Mouse (Mus musculus) bone marrow macrophage, adult 2 months (primary cell): ENCODE measurements around the gene Mroh2a. TPM values are rescaled to one million over a fixed set of nuclear protein-coding genes. Genes with fewer than 3 reads are reported as not detected.

Source experiments
- H3K27ac ChIP-seq: 2 replicates; pipeline ENCODE4 v1.5.1; 2012; ENCODE audit warnings: low read depth, low read length; ENCODE audit not compliant: insufficient read depth
- H3K4me1 ChIP-seq: 2 replicates; pipeline ENCODE4 v1.6.1; 2012; ENCODE audit warnings: low read length; ENCODE audit not compliant: control insufficient read depth, insufficient read depth
- H3K4me3 ChIP-seq: 2 replicates; pipeline ENCODE4 v1.5.1; 2012; ENCODE audit warnings: mild to moderate bottlenecking, low read length, moderate library complexity; ENCODE audit not compliant: insufficient read depth
- CTCF ChIP-seq: IDR thresholded peaks from 2 replicates; pipeline ENCODE4 v1.5.1; 2012; ENCODE audit warnings: low read depth, mild to moderate bottlenecking, low read length, moderate library complexity
- POLR2A ChIP-seq: IDR thresholded peaks from 2 replicates; pipeline ENCODE4 v1.6.1; 2012; ENCODE audit warnings: mild to moderate bottlenecking, low read depth, low read length, borderline replicate concordance
- polyA plus RNA-seq: library from polyadenylated mRNA; stranded (reverse); fragments of >200 nt; gene quantifications from 2 replicates; pipeline ENCODE4 v1.2.4, GENCODE M21; 2012; ENCODE audit not compliant: missing spikeins, insufficient read depth, insufficient read length

Gene Mroh2a
- polyA plus RNA-seq, 1 experiment, result 1.6 TPM

- Histone ChIP-seq H3K4me1 (no peaks in the 10 kb centered on the region), H3K4me3 (no peak overlapping the region), H3K27ac (no peak overlapping the region)
- no peak for TF ChIP-seq POLR2A
- TF ChIP-seq CTCF, result no peak
Observed at GRCm38 (mm10) chr1:88305018-88305795, 78.4 kb downstream of the Mroh2a start.

GRCm38 (mm10) chr1:88306543-88306942, 79.8 kb downstream of the Mroh2a start:
- H3K4me1 ChIP-seq, result no peaks in the 10 kb centered on the region
- no peak overlapping the region for H3K4me3 ChIP-seq
- H3K27ac ChIP-seq, result no peak overlapping the region
- TF ChIP-seq POLR2A (no peak), CTCF (no peak)

GRCm38 (mm10) chr1:88307180-88307579, 80.4 kb downstream of the Mroh2a start:
- H3K27ac ChIP-seq, result no peak overlapping the region
- H3K4me1 ChIP-seq, result no peaks in the 10 kb centered on the region
- H3K4me3 ChIP-seq, result no peak overlapping the region
- TF ChIP-seq CTCF, result no peak

GRCm38 (mm10) chr1:88309020-88309419, 82.2 kb downstream of the Mroh2a start:
- no peak overlapping the region for H3K27ac ChIP-seq
- H3K4me1 ChIP-seq, result no peaks in the 10 kb centered on the region
- TF ChIP-seq CTCF, result no peak
- TF ChIP-seq POLR2A, result no peak
- H3K4me3 ChIP-seq, result no peak overlapping the region

GRCm38 (mm10) chr1:88309905-88310304, 83.1 kb downstream of the Mroh2a start:
- H3K4me3 ChIP-seq, result no peak overlapping the region
- H3K27ac ChIP-seq, result no peak overlapping the region
- TF ChIP-seq CTCF (no peak), POLR2A (no peak)
- no peaks in the 10 kb centered on the region for H3K4me1 ChIP-seq

GRCm38 (mm10) chr1:88310349-88310748, 83.6 kb downstream of the Mroh2a start:
- no peak overlapping the region for H3K27ac ChIP-seq
- TF ChIP-seq CTCF (no peak), POLR2A (no peak)
- H3K4me3 ChIP-seq, result no peak overlapping the region
- no peaks in the 10 kb centered on the region for H3K4me1 ChIP-seq

Other genes with a start within 250 kb of the Mroh2a start
- gene Usp40, start 218.4 kb upstream of the Mroh2a start, polyA plus RNA-seq, result 16.7 and 19.2 TPM in 2 replicates
- not detected in 2 replicates for gene Ugt1a10, start 171.6 kb upstream of the Mroh2a start, polyA plus RNA-seq
- gene Ugt1a9, start 156.2 kb upstream of the Mroh2a start, polyA plus RNA-seq, result 5.6 TPM in 1 of 2 replicates, not detected in the other
- gene Ugt1a8, start 139.2 kb upstream of the Mroh2a start, polyA plus RNA-seq, result 8.3 TPM in 1 of 2 replicates, not detected in the other
- gene Ugt1a7c, start 131.9 kb upstream of the Mroh2a start, polyA plus RNA-seq, result 130 and 184 TPM in 2 replicates
- 23.8 and 25.2 TPM in 2 replicates for gene Ugt1a6b, start 123.7 kb upstream of the Mroh2a start, polyA plus RNA-seq
- gene Ugt1a6a, start 92.2 kb upstream of the Mroh2a start, polyA plus RNA-seq, result 34.0 and 62.4 TPM in 2 replicates
- gene Ugt1a5, start 61.0 kb upstream of the Mroh2a start, polyA plus RNA-seq, result 35.1 and 38.1 TPM in 2 replicates
- gene Ugt1a2, start 26.4 kb upstream of the Mroh2a start, polyA plus RNA-seq, result 10.9 and 11.5 TPM in 2 replicates
- gene Dnajb3, start 21.2 kb upstream of the Mroh2a start, polyA plus RNA-seq, result not detected in 2 replicates
- 12.7 and 19.4 TPM in 2 replicates for gene Ugt1a1, start 15.0 kb upstream of the Mroh2a start, polyA plus RNA-seq
- gene Hjurp, start 50.6 kb downstream of the Mroh2a start, polyA plus RNA-seq, result 69.1 and 71.0 TPM in 2 replicates
- not detected in 2 replicates for gene Trpm8, start 50.7 kb downstream of the Mroh2a start, polyA plus RNA-seq
- gene Spp2, start 180.0 kb downstream of the Mroh2a start, polyA plus RNA-seq, result not detected in 2 replicates